Mouse (Mus musculus): ENCODE measurements around the gene Mcrip2. TPM values are rescaled to one million over a fixed set of nuclear protein-coding genes. Genes with fewer than 3 reads are reported as not detected.

Gene Mcrip2
- polyA plus RNA-seq, 1 experiment from 2014 or later = 8.5 TPM

DNA sequence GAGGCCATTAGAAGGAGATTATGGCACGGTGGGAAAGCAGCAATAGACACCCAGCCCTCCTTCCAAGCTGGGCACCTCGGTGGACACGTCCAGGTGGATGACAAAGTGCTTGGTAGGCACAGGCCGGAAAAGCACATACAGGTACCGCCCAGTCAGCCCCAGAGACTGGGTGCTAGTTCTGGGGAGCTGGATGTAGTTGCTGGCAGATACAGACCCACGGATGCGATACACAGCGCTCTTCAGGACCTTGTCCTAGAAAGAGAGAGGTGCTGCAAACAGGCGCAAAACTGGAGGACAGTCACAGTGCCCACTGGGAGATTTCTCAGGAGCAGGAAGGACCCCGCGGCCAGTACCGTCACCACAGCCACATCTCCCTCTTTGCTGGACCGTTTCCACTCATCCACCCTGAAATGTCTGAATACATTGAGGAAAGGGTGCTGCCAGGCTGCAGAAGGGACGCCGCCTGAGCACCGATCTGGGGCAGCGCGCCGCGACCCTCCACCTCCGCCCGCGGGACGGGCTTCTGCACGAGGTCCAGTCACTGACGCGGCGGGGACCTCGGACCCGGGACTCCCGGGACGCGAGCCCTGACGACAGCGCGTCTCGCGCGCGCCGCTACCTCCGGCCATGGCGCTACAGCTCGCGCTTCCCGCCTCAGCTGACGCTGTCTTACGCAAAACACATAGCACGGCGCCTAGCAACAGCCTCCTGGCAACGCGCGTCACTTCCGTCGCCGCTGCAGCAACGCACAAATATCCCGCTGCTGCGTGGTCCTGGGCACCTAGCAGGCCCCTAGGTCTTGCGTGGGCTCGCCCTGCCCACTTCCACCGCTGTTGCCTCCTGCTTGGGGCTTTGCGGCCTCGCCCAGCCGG is 7.5 kb downstream of the Mcrip2 start, which contains the start of gene Wdr90:
Gene Wdr90, minus strand, starts transcription at position 670 of the 872 bp plus-strand sequence.
- H3K4me2 ChIP-seq (replicated peaks) = peak within 1 kb of the TSS; percentile 91
- 3% methylated on average over 65 of the region's 65 CpGs for WGBS
- H3K4me1 ChIP-seq = peaks cover 18% of the 10 kb centered on the region
- peak within 1 kb of the TSS; percentile 88 for H3K9ac ChIP-seq (replicated peaks)
- H3K9me3 ChIP-seq = no peaks in the 10 kb centered on the region
- peak; percentile 94 for ATAC-seq (ENCODE audit: low FRiP score, low read depth)
- no peaks in the 10 kb centered on the region; the same call in 1 of the 2 replicates for H3K27me3 ChIP-seq
- H3K36me3 ChIP-seq = peaks cover 4% of the 10 kb centered on the region; the same call in 1 of the 2 replicates
- H3K27ac ChIP-seq (replicated peaks) = peak within 1 kb of the TSS; percentile 86
- H3K4me3 ChIP-seq = peak within 1 kb of the TSS; percentile 57

DNA sequence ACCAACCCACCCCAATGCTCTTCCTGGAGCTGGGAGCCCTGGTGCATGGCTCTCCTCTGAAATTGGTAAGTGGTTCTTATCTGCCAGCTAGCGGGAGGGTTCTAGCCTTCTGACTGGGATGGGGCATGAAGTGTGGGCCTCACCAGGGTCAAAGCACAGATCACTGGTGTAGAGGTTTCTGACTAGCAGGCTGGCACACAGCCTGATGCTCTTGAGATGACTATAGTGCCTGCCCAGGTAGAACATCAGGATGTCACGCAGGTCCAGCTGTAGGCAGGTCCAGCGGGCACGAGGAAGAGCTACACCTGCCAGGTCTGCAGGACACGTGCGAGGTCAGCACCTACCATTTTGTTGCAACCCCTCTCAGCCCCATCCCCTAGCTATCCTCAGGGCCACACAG is 8.3 kb downstream of the Mcrip2 start:
- Histone ChIP-seq H3K27ac (replicated peaks) (0 out of 2 replicates have a peak overlapping the region, but pooled peaks have one; percentile 86), H3K27me3 (no peaks in the 10 kb centered on the region), H3K4me1 (peaks cover 18% of the 10 kb centered on the region), H3K4me3 (peak overlapping the region; percentile 57), H3K9me3 (no peaks in the 10 kb centered on the region), H3K4me2 (replicated peaks) (peak overlapping the region; percentile 91), H3K9ac (replicated peaks) (peak overlapping the region; percentile 88; the same call in 1 of the 2 replicates), H3K36me3 (peaks cover 11% of the 10 kb centered on the region)
- WGBS = 82% methylated on average over 6 of the region's 6 CpGs
- ATAC-seq (ENCODE audit: low FRiP score, low read depth) = no peak

DNA sequence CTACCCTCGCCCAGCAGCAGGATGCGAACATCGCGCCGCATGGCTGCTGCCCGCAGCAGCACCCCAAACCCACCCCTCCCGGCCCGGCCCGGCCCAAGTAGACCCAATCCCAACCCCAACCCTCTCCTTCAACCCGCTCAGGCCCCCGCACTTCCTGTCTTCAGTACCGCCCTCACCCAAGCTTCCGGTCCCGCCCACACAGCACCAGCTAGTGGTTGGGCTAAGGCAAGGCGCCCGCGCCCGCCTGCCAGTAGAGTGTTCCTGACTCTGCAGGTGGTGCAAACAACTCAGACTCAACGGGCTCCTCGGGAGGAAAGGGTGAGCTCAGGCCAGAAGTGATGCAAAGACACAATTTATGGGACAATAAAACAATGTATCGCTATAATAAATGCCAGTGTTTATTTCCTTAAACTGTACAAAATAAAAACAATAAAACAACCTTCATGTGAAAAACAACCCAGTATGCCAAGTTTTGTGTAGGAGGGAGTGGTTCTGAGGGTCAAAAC is 24.1 kb downstream of the Mcrip2 start, which contains the start of gene Rhot2:
Gene Rhot2, minus strand, starts transcription at position 456 of the 506 bp plus-strand sequence.
- whole genome bisulfite sequencing = 3% methylated on average over 19 of the region's 21 CpGs
- peak within 1 kb of the TSS; percentile 88 for H3K4me3 ChIP-seq
- H3K9me3 ChIP-seq = no peaks in the 10 kb centered on the region
- H3K9ac ChIP-seq (replicated peaks) = peak within 1 kb of the TSS; percentile 84
- H3K4me2 ChIP-seq (replicated peaks) = peak within 1 kb of the TSS; percentile 89
- H3K36me3 ChIP-seq = peaks cover 53% of the 10 kb centered on the region
- no peaks in the 10 kb centered on the region for H3K27me3 ChIP-seq
- H3K4me1 ChIP-seq = peaks cover 19% of the 10 kb centered on the region
- H3K27ac ChIP-seq (replicated peaks) = peak within 1 kb of the TSS; percentile 60
- peak; percentile 90 for ATAC-seq (ENCODE audit: low FRiP score, low read depth)

DNA sequence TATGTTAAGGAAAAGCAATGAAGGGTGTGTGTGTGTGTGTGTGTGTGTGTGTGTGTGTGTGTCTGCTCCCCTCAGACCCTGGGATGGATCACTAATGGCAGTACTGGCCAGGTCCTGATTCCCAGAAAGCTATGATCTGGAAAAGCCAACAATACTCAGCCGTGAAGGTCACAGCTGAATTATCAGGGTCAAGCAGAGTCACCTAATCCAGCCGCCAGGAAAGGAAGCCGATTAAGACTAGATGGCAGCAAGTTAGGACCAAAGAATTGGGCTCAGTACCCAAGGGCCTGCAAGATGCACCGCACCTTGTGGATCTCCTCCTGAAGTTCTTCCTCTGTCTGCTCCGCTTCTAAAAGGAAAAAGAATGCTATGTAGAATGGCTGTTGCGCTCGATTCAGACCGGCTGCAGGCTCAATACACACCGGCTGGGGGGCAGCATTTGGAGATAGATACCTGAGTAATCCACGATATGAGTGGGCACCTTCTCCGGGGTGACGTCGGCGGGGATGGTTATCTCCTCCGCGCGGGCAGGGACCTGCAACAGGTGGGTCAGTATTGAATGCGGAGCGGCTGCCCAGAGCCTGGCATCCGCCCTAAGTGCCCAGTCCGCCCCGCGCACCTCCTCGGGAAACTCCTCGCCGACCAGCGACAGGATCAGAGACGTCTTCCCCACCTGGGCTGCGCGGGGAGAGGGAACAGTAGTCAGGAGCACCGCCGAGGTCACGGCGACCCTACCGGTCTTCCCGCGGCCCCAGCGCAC is 24.7 kb downstream of the Mcrip2 start:
- WGBS = 3% methylated on average over 36 of the region's 38 CpGs
- H3K27ac ChIP-seq (replicated peaks) = peak overlapping the region; percentile 60
- peaks cover 59% of the 10 kb centered on the region for H3K36me3 ChIP-seq
- peaks cover 20% of the 10 kb centered on the region for H3K4me1 ChIP-seq
- H3K9ac ChIP-seq (replicated peaks) = peak overlapping the region; percentile 84
- ATAC-seq (ENCODE audit: low FRiP score, low read depth) = no peak; the same call in 1 of the 2 replicates
- H3K4me3 ChIP-seq = peak overlapping the region; percentile 88
- no peaks in the 10 kb centered on the region for H3K9me3 ChIP-seq
- peak overlapping the region; percentile 89 for H3K4me2 ChIP-seq (replicated peaks)
- no peaks in the 10 kb centered on the region for H3K27me3 ChIP-seq

DNA sequence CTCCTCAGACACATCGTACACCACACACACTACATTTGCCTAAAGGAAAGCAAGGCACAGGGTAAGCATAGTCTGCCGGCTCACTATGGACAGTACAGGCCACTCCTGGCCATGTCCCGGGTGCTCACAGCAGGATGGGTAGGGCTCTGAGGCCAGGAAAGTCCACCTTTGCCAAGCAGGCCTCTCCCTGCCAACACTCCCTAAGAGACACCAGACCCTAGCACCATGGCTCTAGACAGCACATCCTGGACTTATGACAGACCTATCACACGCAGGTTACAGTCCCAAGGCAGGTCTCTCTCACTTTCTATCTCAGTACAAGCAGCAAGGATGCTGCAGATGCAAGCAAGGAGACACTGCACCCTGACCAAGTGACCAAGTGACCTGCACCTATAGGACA is 25.4 kb downstream of the Mcrip2 start:
- no peak for ATAC-seq (ENCODE audit: low FRiP score, low read depth)
- H3K9me3 ChIP-seq = no peaks in the 10 kb centered on the region
- peak overlapping the region; percentile 84 for H3K9ac ChIP-seq (replicated peaks)
- H3K4me2 ChIP-seq (replicated peaks) = peak overlapping the region; percentile 89
- H3K27me3 ChIP-seq = no peaks in the 10 kb centered on the region
- H3K27ac ChIP-seq (replicated peaks) = no peak overlapping the region
- WGBS = 93% methylated on average over 4 of the region's 4 CpGs
- peaks cover 58% of the 10 kb centered on the region for H3K36me3 ChIP-seq
- H3K4me1 ChIP-seq = peaks cover 23% of the 10 kb centered on the region
- H3K4me3 ChIP-seq = peak overlapping the region; percentile 88

DNA sequence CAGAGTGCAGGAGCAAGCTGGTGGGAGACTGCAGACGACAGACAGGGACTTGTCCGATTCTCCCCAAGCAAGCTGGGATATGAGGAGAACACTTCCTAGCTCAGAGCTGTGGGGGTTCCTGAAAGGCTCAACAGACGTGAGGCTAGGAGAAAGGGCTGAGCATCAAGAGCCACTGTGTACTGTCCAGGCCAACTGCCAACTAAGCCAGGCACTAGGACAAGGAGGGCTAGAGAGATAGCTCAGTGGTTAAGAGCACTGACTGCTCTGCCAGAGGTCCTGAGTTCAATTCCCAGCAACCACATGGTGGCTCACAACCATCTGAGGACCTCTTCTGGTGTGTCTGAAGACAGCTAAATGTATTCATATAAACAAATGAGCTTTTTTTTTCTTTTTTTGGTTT is 26.1 kb downstream of the Mcrip2 start:
- Histone ChIP-seq H3K9ac (replicated peaks) (no peak overlapping the region), H3K36me3 (peaks cover 54% of the 10 kb centered on the region), H3K9me3 (no peaks in the 10 kb centered on the region), H3K27ac (replicated peaks) (no peak overlapping the region), H3K4me2 (replicated peaks) (no peak overlapping the region), H3K27me3 (no peaks in the 10 kb centered on the region), H3K4me1 (peaks cover 29% of the 10 kb centered on the region), H3K4me3 (no peak overlapping the region)
- no peak for ATAC-seq (ENCODE audit: low FRiP score, low read depth)
- WGBS = 85% methylated on average over 3 of the region's 3 CpGs

DNA sequence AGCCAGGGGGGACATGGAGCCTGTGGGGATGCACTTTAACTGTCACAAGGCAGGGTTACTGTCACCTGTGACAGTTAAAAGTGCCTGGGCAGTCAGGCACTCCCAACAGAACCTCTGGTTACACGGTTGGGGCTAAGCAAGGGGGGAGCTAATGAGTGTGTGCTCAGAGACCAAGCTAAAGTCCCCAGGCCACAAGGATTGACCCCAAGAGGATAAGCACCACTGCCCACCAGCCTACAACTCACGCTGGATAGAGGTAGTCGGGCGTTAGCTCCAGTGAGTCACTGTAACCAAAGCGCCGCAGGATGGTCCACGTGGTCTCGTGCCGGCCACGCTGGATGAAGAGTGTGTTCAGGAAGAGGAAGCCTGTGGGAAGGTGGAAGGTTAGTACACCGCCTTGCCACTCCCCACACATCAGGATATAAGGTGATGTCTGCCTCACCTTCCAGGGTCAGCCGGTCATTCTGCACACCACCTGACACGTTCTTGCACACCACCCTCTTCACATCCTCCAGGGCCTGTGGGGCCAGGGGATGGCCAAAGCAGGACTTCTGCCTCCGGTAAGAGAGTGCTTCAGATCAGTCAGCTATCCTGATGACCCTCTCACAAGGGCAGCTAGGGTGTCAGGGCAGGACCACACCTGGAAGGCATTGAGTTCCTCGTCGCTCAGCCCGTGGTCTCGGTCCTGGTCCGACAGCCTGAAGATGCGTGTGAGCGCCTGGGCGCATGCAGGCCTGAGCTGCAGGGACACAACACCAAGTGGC is 27.3 kb downstream of the Mcrip2 start, which contains the start of gene Gm20683:
Gene Gm20683, minus strand, starts transcription at position 647 of the 764 bp plus-strand sequence.
- 98% methylated on average over 22 of the region's 22 CpGs for WGBS
- H3K27ac ChIP-seq (replicated peaks) = no peak within 1 kb of the TSS
- no peak within 1 kb of the TSS for H3K4me3 ChIP-seq
- H3K4me1 ChIP-seq = peaks cover 41% of the 10 kb centered on the region
- H3K27me3 ChIP-seq = no peaks in the 10 kb centered on the region
- no peaks in the 10 kb centered on the region for H3K9me3 ChIP-seq
- H3K4me2 ChIP-seq (replicated peaks) = no peak within 1 kb of the TSS
- peaks cover 52% of the 10 kb centered on the region for H3K36me3 ChIP-seq
- no peak within 1 kb of the TSS for H3K9ac ChIP-seq (replicated peaks)
- no peak for ATAC-seq (ENCODE audit: low FRiP score, low read depth)

DNA sequence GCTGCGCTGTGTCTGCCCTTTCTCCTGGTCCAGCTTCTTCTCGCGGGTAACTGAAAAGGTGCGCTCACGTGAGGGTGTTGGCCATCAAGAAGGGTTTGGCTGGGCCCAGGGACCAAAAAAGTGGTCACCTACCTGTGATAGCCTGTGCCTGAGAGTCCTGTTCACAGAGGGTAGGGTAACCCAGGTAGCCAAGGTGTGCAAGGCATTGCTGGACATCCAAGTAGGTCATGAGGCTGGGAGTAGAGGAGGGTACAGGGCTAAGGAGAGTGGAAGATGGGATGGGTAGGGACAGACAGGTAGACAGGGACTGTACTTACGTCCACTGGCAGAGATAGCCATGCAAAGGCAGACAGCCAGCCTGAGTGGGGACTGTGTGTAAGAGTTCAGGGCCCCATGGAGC is 28.0 kb downstream of the Mcrip2 start:
- Histone ChIP-seq H3K36me3 (peaks cover 45% of the 10 kb centered on the region), H3K4me3 (no peak overlapping the region), H3K4me2 (replicated peaks) (no peak overlapping the region), H3K4me1 (peaks cover 49% of the 10 kb centered on the region), H3K27me3 (no peaks in the 10 kb centered on the region), H3K9ac (replicated peaks) (no peak overlapping the region), H3K27ac (replicated peaks) (no peak overlapping the region), H3K9me3 (no peaks in the 10 kb centered on the region)
- 92% methylated on average over 6 of the region's 6 CpGs for WGBS
- no peak for ATAC-seq (ENCODE audit: low FRiP score, low read depth)

DNA sequence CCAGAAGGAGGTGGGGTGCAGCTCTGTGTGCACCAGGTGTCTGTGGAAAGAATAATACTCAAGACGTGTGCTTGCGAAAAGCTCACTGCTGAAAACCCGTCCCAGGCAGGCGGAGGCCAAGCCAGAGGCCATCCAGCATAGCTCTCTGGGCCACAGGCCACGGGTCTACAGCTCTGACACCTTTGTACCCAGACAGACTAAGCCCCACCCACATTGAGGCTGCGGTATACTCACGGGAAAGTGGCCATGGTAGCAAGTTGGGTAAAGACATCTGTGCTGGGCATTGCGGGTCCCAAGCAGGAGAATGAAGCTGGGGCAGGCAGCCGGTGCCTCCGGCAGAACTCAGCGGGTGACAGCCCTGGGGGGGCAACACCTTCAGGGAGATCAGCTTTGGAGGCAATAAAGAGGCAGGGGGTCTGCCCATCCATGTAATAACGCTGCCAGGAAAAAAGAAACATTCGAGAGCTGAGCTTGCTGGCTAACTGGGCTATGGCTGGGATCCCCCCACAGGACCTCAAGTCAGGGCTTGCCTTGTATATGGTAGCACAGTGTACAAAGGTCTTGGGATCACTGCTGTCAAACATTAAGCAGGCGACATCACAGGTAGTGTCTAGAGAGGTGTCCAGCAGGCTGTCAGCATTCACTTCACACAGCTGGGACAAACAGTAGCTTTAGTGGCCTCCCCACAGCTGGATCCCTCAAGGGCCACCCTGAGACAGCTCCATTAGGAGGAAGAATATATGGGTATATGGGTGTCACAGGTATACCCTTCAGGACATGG is 28.9 kb downstream of the Mcrip2 start:
- 85% methylated on average over 14 of the region's 14 CpGs for WGBS

DNA sequence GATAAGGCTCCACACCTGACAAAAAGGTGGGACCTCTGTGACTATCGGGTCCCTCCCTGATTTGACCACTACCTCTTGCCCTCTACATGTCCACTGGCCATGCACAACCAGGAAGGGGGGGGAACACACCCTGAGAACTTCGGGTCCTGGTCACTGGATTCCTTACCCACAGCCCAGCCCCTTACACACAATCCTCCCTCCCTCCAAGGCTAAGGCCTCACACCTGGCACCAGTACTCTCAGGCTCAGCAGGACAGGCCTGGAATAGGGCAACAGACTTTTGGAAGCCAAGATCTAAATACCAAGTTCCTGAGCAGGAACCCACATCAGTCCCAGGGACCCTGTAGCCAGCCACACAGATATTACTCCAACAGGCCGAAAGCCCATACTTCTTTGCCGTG is 29.7 kb downstream of the Mcrip2 start:
- ATAC-seq (ENCODE audit: low FRiP score, low read depth) = no peak
- H3K4me3 ChIP-seq = no peak overlapping the region
- H3K9me3 ChIP-seq = no peaks in the 10 kb centered on the region
- H3K27me3 ChIP-seq = no peaks in the 10 kb centered on the region
- peaks cover 57% of the 10 kb centered on the region for H3K4me1 ChIP-seq
- no peak overlapping the region for H3K4me2 ChIP-seq (replicated peaks)
- WGBS = 90% methylated on average over 4 of the region's 4 CpGs
- no peak overlapping the region for H3K27ac ChIP-seq (replicated peaks)
- peaks cover 48% of the 10 kb centered on the region for H3K36me3 ChIP-seq
- H3K9ac ChIP-seq (replicated peaks) = no peak overlapping the region

More for the DNA sequence above, 28.9 kb downstream of the Mcrip2 start:
- Histone ChIP-seq H3K4me1 (peaks cover 53% of the 10 kb centered on the region), H3K9ac (replicated peaks) (no peak overlapping the region), H3K27ac (replicated peaks) (no peak overlapping the region), H3K27me3 (no peaks in the 10 kb centered on the region), H3K4me2 (replicated peaks) (no peak overlapping the region), H3K9me3 (no peaks in the 10 kb centered on the region), H3K4me3 (no peak overlapping the region), H3K36me3 (peaks cover 48% of the 10 kb centered on the region)
- no peak for ATAC-seq (ENCODE audit: low FRiP score, low read depth)

Measured in midbrain, embryonic 12.5 days (tissue).